Mouse (Mus musculus) gastrocnemius, postnatal 10 days (tissue): Measurements from ENCODE around the gene Cdc42. TPM values are rescaled to one million over a fixed set of nuclear protein-coding genes. Genes with fewer than 3 reads are reported as not detected.

Source experiments
- DNase-seq: peaks from one replicate; pipeline ENCODE4 v3.0.0; 2021; ENCODE audit warnings: mixed read lengths
- long read RNA-seq, 2 experiments: library from polyadenylated mRNA; stranded (forward); transcript quantifications; one replicate each; pipeline ENCODE4 v2.0.0; 2021
- total RNA-seq, 2 experiments: library from RNA; stranded (reverse); gene quantifications; 2 replicates each; pipeline ENCODE4 v1.2.3; 2021

Cdc42 gene
- 100 to 1,000 TPM; 256 to 266 TPM for total RNA-seq
- long read RNA-seq, experiment 1, transcript Cdc42-201 (6 exons, 1,448 nt), result minor isoform, 16 of 309 reads
- long read RNA-seq, experiment 1, transcript Cdc42-202 (6 exons, 2,108 nt), result major isoform, 204 of 309 reads
- long read RNA-seq, experiment 1, partial matches to known transcripts, result 62 of 309 reads
- long read RNA-seq, experiment 1, other reads (novel, unspliced or antisense), result 27 of 309 reads
- long read RNA-seq, experiment 2, transcript Cdc42-201 (6 exons, 1,448 nt), result minor isoform, 22 of 272 reads
- long read RNA-seq, experiment 2, transcript Cdc42-202 (6 exons, 2,108 nt), result major isoform, 184 of 272 reads
- long read RNA-seq, experiment 2, partial matches to known transcripts, result 52 of 272 reads
- long read RNA-seq, experiment 2, other reads (novel, unspliced or antisense), result 14 of 272 reads

DNA sequence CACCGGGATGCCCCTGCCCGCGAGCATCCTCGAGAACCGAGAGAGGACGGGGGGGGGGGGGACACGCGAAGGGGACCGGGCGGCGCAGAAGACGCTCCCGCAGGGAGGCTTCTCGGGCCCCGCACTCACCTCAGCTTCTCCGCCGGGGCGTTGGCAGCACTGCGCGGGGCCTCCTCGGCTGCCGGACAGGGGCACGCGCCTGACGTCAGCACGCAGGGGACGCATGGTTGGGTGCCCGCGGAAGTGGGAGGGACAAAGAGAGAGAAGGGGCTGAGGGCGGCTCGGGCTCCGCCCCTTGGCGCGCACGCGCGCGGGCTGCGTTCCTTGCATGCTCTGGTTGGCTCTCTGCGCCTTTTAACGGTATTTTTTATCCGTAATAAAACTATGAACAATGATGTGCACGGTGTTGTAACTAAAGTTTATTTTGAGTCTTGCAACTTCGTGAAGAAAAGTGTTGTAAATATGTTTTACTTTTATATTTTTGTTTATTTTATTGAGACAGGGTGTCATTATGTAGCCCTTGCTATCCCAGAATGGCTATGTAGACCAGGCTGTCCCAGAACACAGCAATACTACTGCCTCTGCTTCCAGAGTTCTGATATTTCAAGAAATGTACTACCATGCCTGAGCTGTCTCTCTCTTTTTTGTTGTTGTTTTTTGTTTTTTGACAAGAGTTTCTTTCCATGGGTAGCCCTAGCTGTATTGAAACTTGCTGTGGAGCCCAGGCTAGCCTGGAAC, at the start of gene Cdc42:
TSS of gene Cdc42 (minus strand) at position 204 of the 738 bp plus-strand sequence.
- DNase-seq, result peak; percentile 98

DNA sequence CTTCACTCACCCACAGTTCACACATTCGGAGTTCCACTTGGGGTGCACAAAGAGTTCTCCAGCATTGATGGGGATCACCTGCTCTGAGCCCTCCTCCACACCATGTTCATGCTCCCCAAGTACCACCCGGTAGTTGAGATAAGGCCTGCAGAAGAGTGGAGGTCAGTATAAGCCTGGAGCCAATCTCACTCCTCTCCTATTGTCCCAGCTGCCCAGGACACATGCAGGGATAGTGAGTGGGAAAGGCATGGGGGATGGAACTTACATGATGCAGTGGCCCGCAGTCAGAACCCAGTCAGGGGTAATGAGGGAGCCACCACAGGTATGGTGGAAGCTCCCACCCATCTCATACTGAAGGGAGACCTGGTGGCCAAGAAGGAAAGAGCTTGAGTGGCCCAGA, 48.1 kb upstream of the Cdc42 start:
- no peak for DNase-seq

- no peak for DNase-seq
Observed at GRCm38 (mm10) chr4:137396641-137397525, 39.4 kb upstream of the Cdc42 start.

GRCm38 (mm10) chr4:137393378-137394135, 36.0 kb upstream of the Cdc42 start:
- no peak for DNase-seq

GRCm38 (mm10) chr4:137392874-137393273, 35.4 kb upstream of the Cdc42 start:
- DNase-seq, result no peak

GRCm38 (mm10) chr4:137391287-137391686, 33.8 kb upstream of the Cdc42 start:
- DNase-seq, result no peak

- DNase-seq, result no peak
Observed at GRCm38 (mm10) chr4:137390196-137390595, 32.7 kb upstream of the Cdc42 start.

GRCm38 (mm10) chr4:137388983-137389382, 31.5 kb upstream of the Cdc42 start:
- no peak for DNase-seq

DNA sequence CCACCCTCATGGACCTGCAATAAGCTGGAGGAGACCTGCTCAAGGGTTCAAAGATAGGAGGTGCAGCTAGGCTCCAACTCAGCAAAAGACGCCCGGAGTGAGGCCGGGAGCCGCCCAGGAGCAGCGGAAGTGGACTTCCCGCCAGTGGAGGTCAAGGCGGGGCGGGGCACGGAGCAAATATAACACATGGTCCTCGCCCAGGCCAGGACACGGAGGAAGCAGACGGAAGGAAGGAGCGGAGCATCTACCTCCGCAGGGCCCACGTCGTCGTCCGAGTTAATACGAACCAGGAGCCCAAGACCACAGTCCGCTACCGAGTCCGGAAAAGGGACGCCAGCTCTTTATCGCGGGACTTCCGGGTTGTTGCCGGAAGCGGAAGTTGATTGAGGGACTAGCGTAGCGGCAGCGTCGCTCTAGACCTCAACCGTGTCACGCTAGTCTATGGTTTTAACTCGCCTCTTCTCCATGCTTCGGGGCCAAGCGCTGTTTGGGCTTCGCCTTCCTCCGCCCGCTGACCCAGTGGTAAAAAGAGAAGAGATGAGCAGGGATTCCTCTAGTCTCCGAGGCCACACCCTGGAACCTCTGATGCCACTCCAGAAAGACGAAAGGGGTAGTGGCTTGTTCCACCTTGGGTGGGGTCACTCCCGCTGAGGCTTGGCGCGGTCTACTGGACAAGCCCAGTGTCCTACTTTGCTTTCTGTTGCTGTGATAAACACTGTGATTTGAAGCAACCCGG, 30.7 kb upstream of the Cdc42 start:
- DNase-seq, result peak; percentile 76

GRCm38 (mm10) chr4:137387482-137388058, 30.1 kb upstream of the Cdc42 start:
- no peak for DNase-seq

DNA sequence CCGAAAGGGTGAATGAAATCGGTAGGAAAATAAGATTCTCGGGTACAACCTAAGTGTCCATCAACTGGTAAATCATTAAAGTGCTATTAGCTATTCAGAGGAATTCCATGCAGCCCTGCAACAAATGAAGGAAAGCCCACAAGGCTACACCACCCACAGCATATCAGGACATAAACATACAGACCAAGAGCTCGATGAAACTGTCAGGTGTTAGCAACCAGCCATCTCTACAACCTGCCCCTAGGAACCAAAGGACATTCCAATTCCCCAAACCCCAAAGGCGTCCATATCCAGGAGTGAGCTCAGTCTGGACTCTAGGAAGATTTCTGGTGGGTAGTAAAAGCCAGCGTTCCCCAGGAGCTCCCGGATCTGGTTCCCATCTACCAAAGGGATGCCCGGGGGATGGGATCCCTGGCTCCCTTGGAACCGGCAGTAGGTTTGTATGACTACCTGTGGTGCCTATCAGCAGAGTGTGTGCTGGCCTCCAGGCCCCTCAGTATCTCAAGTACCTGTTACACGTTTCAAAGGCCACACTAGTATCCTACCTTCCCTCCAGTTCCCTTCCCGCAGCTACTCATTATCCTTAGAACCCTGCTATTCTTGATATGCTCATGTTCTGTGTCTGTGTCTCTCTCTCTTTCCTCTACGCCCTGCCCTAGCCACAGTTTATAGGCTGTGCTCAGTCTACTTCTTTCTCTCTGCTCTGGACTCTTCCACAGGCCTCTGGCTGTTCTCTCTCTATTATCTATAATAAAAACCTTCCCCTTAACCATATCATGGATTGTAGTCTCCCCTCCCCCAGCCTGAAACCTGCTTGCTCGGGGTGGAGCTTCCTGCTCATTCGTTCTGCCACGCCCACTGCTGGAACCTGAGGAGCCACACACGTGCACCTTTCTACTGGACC, 23.4 kb upstream of the Cdc42 start:
- no peak for DNase-seq

- no peak for DNase-seq
Observed at GRCm38 (mm10) chr4:137379713-137380255, 22.3 kb upstream of the Cdc42 start.

GRCm38 (mm10) chr4:137379085-137379484, 21.6 kb upstream of the Cdc42 start:
- DNase-seq, result no peak

- no peak for DNase-seq
Observed at GRCm38 (mm10) chr4:137377526-137378304, 20.2 kb upstream of the Cdc42 start.

DNA sequence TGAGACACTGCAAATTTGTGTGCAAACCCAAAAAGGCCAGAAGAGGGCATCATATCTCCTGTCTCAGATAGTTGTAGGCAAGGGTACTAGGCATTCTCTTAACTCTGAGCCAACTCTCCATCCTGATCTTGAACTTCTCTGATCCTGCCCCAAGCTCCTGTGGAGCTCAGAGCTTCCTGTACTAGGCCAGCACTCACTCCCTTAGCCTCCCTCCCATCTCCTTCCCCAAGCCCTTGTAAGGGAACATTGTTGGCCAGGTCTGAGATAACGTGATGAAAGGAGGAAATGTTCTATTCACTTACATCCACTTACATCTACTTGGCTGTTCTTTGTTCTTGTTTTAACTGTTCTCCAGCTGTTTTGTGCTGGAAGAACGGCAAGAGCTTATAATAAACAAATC, 19.3 kb upstream of the Cdc42 start:
- no peak for DNase-seq

- DNase-seq, result no peak
Observed at GRCm38 (mm10) chr4:137375314-137376278, 18.1 kb upstream of the Cdc42 start.

- DNase-seq, result no peak
Observed at GRCm38 (mm10) chr4:137373711-137374110, 16.2 kb upstream of the Cdc42 start.
